In the genomic region with DNA sequence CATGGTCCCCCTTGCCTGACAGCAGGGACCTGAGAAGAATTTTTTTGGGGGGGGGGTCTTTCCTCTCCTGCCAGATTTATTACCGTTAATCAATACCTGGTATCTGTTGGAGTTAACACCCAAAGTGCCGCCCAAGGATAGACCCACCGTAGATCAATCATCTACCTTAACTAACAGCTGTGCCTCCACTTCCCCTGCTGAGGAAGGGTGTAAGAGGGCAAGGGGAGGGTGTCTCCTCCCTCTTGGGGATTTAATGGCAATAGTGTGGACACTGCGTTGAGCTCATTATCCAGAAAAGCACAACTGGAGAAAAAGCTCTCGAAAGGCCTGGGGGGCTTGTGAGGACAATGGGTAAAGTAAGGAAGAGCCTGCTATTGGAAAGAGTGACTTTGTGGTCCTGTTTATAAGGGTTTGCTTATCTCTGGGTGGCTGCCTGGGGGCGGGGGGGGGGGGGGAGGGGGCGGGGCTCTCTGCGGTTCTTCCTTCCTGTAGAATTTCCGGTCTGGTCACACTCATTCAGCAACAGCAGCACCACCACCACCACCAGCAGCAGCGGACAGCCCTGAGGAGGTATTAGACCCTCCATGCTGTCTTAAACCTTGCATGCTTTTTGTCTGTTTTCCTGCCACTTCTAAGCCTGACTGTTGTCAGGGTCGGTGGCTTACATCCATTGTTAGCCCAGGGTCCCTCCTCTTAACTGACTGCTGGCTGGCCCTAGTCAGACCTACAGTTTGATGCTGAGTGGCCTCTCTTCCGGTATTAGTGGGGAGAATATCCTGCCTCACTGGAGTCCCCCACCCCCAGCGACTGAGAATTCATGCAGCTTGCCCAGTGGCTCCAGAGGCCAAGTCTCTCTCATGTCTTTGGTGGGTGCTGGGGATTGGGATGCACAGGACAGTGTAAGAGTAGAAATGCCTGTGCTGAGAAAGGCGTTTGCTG, we compare ENCODE assay signal across 11 mouse cellular contexts.
A peak's percentile ranks its signal among the peaks of the same experiment; 100 is the strongest.
DNase-seq lines count a peak whose midpoint lies in the region; ATAC-seq lines count a peak whose summit lies in the region.
"Had no signal": no experiment of that assay in that cellular context is flagged by ENCODE, and none has a peak within 500 bp of the region (broad histone marks: within the 10 kb centered on the region; RNA-seq: fewer than 3 reads in every experiment).

No protein-coding gene starts in this region.

- H3K36me3 ChIP-seq in erythroblast, embryonic 14.5 days (ENCODE audit: control insufficient read depth), result no peaks in the 10 kb centered on the region
- H3K36me3 ChIP-seq: midbrain, embryonic 12.5 days had no signal

- H3K27me3 ChIP-seq in erythroblast, embryonic 14.5 days (ENCODE audit: control insufficient read depth), result no peaks in the 10 kb centered on the region
- H3K27me3 ChIP-seq: midbrain, embryonic 12.5 days had no signal

- peak overlapping the region; percentile 49 for H3K4me3 ChIP-seq in erythroblast, embryonic 14.5 days (replicated peaks)
- H3K4me3 ChIP-seq: midbrain, embryonic 12.5 days had no signal

- DNase-seq in spleen, adult 12 weeks (ENCODE audit: low spot score), result peak; percentile 55
- no peak for DNase-seq in spleen, postnatal 14 days (ENCODE audit: low spot score in 2 of 2)
- peak; percentile 18 for DNase-seq in yolk sac, embryonic 10.5 days (ENCODE audit: low spot score)
- DNase-seq in neural tube, embryonic 10.5 days (ENCODE audit: extremely low spot score, low spot score), result no peak
- DNase-seq: layer of hippocampus, postnatal 36 days; right cerebral cortex, postnatal 25 days had no signal

- ATAC-seq in erythroblast, adult 5-6 weeks (replicated peaks; ENCODE audit: low FRiP score, poor library complexity, severe bottlenecking), result no peak
- ATAC-seq in megakaryocyte, adult 5-6 weeks (ENCODE audit: poor library complexity, severe bottlenecking), result peak; percentile 84
- no peak for ATAC-seq in cerebellum, adult (ENCODE audit: insufficient number of reproducible peaks, low FRiP score, low TSS enrichment)

- H3K9me3 ChIP-seq in erythroblast, embryonic 14.5 days (ENCODE audit: control insufficient read depth, low read length), result no peaks in the 10 kb centered on the region
- H3K9me3 ChIP-seq: midbrain, embryonic 12.5 days had no signal

- peaks cover 39% of the 10 kb centered on the region for H3K4me1 ChIP-seq in erythroblast, embryonic 14.5 days (ENCODE audit: control insufficient read depth)
- H3K4me1 ChIP-seq: midbrain, embryonic 12.5 days had no signal

Comparison
In these comparisons a context has a peak if more than half of its experiments do, and no peak if none do; other contexts are left out.
1. DNase-seq: peak in spleen, adult 12 weeks (single experiment) and yolk sac, embryonic 10.5 days (single experiment); none in spleen, postnatal 14 days (0 of 2) and neural tube, embryonic 10.5 days (single experiment).